Mouse (Mus musculus) telencephalon, adult 2 months (tissue): Measurements from ENCODE around the gene Fxyd3.

ENCODE experiments used
- DNase-seq: peaks from one replicate; pipeline ENCODE4 v3.0.0-alpha.2; 2011; ENCODE audit warnings: low read depth, low spot score

Gene Fxyd3

DNA sequence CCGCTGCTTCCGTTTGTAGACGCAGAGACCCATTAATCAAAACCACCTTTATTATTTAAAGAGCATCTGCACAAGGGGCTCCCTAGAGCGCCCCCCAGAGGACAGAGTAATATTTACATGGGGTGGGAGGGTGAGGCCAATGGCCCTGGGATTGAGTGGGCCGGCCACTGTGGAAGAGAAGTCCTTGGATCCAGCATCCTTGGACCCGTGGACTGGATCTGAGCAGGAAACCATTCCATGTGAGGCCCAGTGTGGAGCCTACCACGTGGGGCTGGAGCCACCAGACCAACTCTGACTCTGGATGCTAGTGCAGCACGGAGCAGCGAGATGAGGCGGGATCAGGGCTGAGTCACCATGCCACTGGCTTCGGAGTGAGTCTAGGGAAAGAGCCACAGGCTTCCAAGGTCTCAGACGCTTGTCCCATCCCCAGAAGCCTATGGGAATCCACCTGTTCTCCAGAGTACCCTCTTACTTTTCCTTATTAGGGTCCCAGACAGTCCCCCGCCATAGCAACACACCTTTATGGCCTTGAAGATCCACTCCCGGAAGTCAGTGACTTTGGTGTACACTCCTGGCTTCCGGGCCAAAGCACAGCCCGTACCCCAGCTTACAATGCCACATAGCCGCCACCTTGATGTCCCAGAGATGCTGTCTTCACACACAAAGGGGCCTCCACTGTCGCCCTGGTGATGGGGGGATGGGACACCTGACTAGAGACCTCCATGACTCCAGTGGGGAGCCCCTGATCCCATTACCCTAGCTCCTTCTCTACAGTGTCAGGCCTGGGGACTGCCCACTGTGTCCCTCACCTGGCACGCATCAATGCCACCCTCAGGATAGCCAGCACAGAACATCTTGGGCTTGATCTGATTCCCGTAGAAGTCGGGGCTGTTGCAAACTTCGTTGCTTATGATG, 22.4 kb upstream of the Fxyd3 start:
- DNase-seq = no peak

DNA sequence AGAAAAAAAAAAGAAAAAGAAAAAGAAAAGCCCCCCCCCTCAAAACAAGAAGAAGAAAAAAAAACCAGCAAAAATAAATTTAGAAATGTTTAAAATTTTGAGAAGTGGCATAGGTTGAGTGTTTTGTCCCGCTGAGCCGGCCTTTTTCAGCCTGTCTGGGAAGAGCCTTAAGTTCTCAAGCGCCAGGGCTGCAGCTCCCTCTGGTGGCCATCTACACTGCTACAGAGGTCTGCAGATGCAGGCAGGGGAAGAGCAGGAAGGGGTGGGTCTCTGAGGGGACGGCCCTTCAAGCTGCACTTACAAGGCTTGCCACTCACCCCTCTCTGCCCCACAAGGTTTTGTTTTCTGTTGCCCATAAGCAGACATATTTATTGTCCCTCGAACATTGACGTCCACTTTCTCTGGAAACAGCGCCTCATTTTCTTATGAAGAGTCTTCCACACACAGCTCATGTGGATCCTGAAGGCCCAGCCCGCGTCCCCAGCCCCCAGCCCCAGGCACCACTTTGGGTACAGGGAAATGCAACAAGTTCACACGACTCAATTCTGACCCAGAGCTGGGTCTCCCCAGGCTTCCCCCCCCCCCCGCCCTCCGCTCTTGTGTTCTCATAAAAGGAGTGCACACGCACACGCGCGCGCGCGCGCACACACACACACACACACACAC, 21.2 kb upstream of the Fxyd3 start:
- DNase-seq = peak; percentile 69

DNA sequence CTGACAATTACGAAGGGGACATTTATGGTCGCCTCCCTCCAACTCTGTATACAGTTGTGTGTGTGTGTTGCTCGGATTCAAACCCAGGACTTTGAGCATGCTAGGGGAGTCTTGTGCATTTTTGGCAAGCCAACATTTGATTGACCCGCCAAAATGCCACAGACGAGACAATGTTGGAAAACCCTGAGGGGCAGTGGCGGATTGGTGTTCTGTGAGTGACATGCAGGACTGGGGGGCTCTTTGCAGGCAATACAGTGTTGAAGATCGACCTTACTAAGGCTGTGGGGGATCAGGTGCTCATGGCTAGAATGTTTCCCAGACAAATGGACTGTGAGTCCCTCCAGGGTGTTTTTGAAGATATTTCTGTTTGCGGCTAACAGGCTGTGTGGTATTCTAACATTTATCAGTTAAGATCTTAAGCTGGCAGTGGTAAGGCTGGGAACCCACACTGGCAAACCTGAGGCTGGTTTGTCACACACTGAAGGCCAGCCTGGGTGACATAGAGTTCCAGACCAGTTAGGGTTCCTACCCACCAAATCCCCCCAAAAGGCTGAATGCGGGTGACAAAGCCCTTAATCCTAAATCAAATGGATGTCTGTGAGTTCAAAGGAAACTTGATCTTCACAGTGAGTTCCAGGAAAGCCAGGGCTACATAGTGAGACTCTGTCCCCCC, 20.5 kb upstream of the Fxyd3 start:
- DNase-seq = no peak

DNA sequence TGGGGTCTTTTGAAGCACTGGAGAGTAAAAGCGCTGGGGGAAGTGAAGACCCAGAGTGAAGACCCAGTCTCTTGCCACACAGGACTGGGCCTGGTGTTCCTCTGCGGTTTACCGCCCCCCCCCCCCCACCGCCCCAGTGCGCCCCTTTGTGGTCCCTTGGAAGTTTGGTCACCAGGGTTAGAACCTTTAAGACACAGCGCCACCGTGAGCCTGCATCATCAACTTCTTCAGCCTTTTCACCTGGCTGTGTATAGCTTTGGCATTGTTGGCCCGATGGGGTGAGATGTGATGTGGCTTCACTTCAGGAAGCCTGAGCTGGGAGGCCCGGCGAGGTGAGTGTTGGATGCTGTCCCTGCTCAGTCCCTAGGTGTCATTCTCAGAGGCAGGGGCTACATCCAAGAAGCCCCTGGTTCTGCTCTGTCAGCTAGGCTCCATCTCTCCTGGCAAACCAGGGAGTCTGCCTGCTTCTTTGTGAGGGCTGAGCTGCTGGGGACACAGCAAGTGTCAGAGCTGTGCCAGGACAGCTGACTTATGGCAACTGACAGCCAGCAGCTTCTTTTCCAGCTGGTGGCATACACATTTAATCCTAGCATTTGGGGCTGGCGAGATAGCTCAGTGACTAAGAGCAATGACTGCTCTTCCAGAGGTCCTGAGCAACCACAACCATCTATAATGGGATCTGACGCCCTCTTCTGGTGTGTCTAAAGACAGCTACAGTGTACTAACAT, 18.4 kb upstream of the Fxyd3 start:
- no peak for DNase-seq

- no peak for DNase-seq
Observed at GRCm38 (mm10) chr7:31089721-31090120, 13.2 kb upstream of the Fxyd3 start.

DNA sequence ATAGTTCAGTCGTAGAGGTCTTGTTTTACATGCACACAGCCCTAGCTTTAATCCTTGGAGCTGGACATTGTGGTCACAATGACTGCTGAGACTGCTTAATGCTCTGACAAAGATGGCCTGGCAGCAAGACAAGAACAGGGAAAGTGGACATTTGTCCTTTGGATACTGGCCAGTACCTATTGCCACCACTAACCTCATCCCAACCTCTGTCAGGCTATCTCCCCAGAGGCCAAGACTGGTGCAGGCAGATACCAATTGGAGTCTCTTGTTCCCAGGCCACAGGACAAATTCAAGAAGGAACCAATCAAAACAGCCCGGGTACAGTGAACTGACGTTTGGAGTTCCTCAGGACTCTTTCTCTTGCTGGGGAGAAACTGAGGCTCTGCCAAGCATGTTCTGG, 11.7 kb upstream of the Fxyd3 start:
- no peak for DNase-seq

GRCm38 (mm10) chr7:31087262-31087661, 10.8 kb upstream of the Fxyd3 start:
- no peak for DNase-seq

- no peak for DNase-seq
Observed at GRCm38 (mm10) chr7:31086175-31086755, 9.8 kb upstream of the Fxyd3 start.

DNA sequence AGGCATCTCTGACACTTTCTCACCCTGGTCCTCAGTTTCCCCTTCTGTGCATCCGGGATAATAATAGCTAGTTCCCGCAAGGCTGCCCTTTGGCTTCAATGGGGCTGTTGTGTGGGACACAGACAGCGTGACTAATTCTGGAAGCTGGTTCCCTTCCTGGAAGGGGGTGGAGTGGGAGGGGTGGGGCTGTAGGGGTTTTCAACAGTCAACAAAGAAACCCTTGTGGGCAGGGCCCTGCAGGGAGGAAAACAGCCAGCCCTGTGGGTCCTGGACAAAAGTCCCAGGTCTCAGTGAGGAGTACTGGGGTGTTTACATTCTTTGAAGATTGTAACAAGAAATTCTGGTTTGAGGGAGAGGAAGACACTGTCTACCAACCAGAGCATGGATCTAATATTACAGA, 8.7 kb upstream of the Fxyd3 start:
- no peak for DNase-seq

DNA sequence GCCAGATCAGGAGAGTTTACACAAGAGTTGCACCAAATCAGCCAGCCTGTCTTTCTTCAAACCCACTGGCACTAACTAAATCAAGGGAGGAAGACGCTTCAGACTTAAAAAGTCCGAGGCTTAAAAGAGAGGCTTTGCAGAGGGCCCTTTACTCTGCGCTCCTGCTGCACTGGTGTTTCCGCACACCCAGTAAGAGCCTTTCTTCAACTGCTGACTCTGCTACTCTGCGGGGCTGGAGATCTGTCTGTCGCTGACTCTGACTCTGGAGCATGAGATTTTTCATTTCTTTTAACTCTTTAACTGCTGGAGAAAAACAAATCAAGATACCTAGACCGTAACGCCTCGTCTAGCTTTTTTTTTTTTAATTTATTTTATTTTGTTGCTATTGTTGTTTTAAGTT, 7.6 kb upstream of the Fxyd3 start:
- DNase-seq = no peak

DNA sequence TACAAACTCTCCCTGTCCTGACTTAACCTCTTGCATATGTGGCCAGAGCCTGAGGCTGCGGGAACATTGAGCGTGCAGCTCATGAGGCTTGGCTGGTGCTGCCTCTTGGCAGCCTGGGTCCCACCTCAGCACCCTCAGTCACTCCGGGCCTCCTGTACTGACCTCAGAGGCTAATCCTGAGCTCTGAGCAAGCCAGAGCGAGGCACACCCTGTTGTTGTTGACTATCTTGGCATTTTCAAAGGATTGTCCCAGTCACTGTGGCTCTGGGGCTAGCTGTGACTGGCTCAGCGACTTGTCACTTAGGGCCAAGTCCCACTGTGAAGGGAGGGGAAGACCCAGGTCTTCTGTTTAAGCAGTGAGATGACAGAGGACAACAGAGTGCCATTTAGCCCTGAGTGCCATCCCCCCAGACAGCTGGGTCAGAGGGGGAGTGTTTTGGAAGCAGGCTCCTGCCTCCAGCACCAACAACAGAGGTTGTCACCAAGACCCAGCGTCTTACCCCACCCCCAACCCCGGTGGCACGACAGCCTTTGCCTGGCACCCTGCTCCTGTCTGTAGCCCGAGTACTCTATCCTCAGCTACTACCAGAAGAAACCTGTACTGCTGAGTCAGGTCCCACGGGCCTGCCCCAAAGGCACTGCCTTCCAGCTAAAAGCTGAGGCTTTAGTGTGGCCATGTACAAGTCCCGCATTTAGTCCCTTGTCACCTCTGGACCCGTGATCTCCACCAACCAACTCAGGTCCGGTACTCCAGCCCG, 6.5 kb upstream of the Fxyd3 start:
- peak; percentile 62 for DNase-seq

- DNase-seq = no peak
Observed at GRCm38 (mm10) chr7:31082106-31082505, 5.6 kb upstream of the Fxyd3 start.

GRCm38 (mm10) chr7:31081106-31081505, 4.6 kb upstream of the Fxyd3 start:
- DNase-seq = no peak

- DNase-seq = no peak
Observed at GRCm38 (mm10) chr7:31080611-31081010, 4.1 kb upstream of the Fxyd3 start.

- no peak for DNase-seq
Observed at GRCm38 (mm10) chr7:31079670-31080069, 3.2 kb upstream of the Fxyd3 start.

- no peak for DNase-seq
Observed at GRCm38 (mm10) chr7:31077885-31078445, 1.5 kb upstream of the Fxyd3 start.

DNA sequence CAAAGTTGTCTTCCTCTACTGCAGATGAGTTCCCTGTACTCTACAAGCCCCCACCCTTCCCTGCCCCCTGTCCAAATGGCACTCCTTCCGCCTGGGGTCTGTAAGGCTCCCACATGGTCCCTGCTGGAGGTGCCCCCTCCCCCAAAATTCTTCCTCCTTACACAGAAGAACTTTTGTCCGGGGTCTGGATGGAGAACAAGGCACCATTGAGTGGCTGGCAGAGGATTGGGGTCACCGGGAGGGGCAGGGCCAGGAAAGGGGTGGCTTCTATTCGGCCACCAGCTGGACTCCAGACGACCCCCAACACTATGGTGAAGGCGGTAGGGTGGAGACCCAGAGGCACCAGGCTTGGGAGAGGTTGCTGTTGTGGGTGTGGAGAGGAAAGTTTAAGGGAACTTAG, 966 bp upstream of the Fxyd3 start:
- DNase-seq = no peak

DNA sequence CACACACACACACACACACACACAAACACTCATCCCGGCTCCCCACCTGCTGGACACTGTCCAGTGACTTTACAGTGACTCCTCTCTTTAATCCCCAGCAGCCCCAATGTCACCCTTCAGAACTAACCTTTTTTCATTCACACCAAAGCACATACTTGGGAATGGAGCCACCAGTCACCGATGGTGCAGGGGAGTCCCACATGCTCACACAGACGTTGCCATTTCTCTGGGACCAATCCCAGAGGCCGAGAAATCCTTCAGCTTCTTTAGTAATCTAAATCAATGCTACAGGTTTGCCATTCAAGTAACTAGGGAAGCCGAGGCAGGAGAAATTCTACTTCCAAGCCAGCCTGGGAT, 1.8 kb downstream of the Fxyd3 start:
- DNase-seq = no peak

GRCm38 (mm10) chr7:31074061-31074712, 2.3 kb downstream of the Fxyd3 start:
- DNase-seq = no peak

GRCm38 (mm10) chr7:31073546-31073945, 3.0 kb downstream of the Fxyd3 start:
- DNase-seq = no peak
